Mouse (Mus musculus) cerebellum, adult 2 months (tissue): Measurements from ENCODE around the gene Opa3.

Experiments used
- CTCF ChIP-seq: fragments of 200-500 bp; IDR thresholded peaks from 2 replicates; pipeline ENCODE4 v1.5.1; 2011; ENCODE audit warnings: low read depth, mild to moderate bottlenecking, control low read depth, low read length, moderate library complexity, borderline replicate concordance; ENCODE audit not compliant: insufficient read depth
- POLR2A ChIP-seq: fragments of 200-500 bp; IDR thresholded peaks from 2 replicates; pipeline ENCODE4 v1.6.1; 2011; ENCODE audit warnings: low read length, control low read depth, borderline replicate concordance; ENCODE audit not compliant: insufficient read depth

DNA sequence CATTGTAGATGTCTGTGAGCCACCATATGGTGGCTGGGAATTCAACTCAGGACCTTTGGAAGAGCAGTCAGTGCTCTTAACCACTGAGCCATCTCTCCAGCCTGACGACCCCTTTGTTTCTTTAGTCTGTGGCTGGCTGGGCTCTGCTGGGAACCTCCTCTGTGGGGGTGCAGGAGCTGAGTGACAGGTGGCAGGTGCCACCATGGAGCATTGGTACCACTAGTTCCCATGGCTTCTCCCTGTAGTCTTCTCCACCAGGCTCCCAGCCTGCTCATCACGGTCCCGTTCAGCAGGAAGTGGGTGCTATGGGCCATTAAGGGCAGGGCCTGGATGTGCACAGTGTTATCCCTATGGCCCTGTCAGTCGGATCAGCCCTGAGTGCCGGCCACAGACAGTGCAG is 6.5 kb downstream of the Opa3 start:
- TF ChIP-seq CTCF (no peak), POLR2A (no peak)
